Mouse (Mus musculus) ES-E14 (cell line): Measurements from ENCODE around the gene Clca1.

Source experiments
- HCFC1 ChIP-seq: IDR thresholded peaks from 2 replicates; pipeline ENCODE4 v1.6.1; 2012; ENCODE audit warnings: low read length, inconsistent platforms, borderline replicate concordance; ENCODE audit not compliant: insufficient read depth
- ZNF384 ChIP-seq: IDR thresholded peaks from 2 replicates; pipeline ENCODE4 v1.6.1; 2012; ENCODE audit warnings: low read depth, low read length, inconsistent platforms

DNA sequence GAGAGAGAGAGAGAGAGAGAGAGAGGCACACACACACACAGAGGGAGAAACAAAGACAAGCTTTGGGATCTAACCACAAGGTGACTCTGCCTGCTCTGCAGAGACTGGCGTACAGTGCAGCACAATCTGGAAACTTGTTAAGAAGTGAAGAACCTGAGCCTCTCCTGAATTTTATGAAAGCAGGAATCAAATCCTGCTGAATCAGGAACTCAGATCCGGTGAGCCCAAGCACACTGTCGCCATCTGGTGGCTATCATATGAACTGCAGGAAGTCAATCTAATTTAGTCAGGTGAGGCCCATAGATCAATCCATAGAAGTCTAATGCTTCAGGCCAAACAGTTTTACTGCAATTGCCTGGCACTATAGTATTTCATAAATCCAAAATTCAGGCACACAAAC is 5.8 kb downstream of the Clca1 start:
- TF ChIP-seq ZNF384 (no peak), HCFC1 (no peak)
